In genomic region chr9:36944843-36945242, GRCm38 (mm10) we compare ENCODE assay signal across 11 mouse cellular contexts.
A peak's percentile ranks its signal among the peaks of the same experiment; 100 is the strongest.
DNase-seq lines count a peak whose midpoint lies in the region; ATAC-seq and TF ChIP-seq lines count a peak whose summit lies in the region.
"Had no signal": no experiment of that assay in that cellular context is flagged by ENCODE, and none has a peak within 500 bp of the region (broad histone marks: within the 10 kb centered on the region; RNA-seq: fewer than 3 reads in every experiment).

No protein-coding gene starts in this region.

- no peaks in the 10 kb centered on the region for H3K79me2 ChIP-seq in heart, adult 2 months (replicated peaks; ENCODE audit: control insufficient read depth, insufficient read depth, low read length)

- ATAC-seq in kidney, embryonic 14.5 days (ENCODE audit: low FRiP score, low TSS enrichment) = no peak
- ATAC-seq: intestine, embryonic 15.5 days had no signal

- peaks cover 9% of the 10 kb centered on the region; the same call in 1 of the 2 replicates for H3K4me1 ChIP-seq in heart, embryonic 10.5 days
- H3K4me1 ChIP-seq in heart, adult 2 months (ENCODE audit: control insufficient read depth, insufficient read depth, low read length) = peaks cover 8% of the 10 kb centered on the region
- peaks cover 14% of the 10 kb centered on the region; the same call in 1 of the 2 replicates for H3K4me1 ChIP-seq in kidney, embryonic 14.5 days (ENCODE audit: control insufficient read depth, insufficient read depth, low read length)
- H3K4me1 ChIP-seq: intestine, embryonic 15.5 days had no signal

- WGBS in heart, embryonic 10.5 days = 50% methylated on average over 7 of the region's 7 CpGs
- 52% methylated on average over 7 of the region's 7 CpGs for WGBS in heart, adult 2 months
- WGBS in kidney, embryonic 14.5 days = 69% methylated on average over 7 of the region's 7 CpGs

- no peak overlapping the region for H3K4me2 ChIP-seq in kidney, embryonic 14.5 days (replicated peaks; ENCODE audit: low read depth, low read length)
- H3K4me2 ChIP-seq: intestine, embryonic 15.5 days; limb, embryonic 15.5 days had no signal

- TF ChIP-seq POLR2A in heart, adult 2 months (IDR thresholded peaks at IDR 0.05; ENCODE audit: insufficient read depth, low read depth, low read length) = no peak

- no peaks in the 10 kb centered on the region for H3K9me3 ChIP-seq in heart, embryonic 10.5 days
- no peaks in the 10 kb centered on the region for H3K9me3 ChIP-seq in kidney, embryonic 14.5 days (ENCODE audit: control insufficient read depth, low read length)
- H3K9me3 ChIP-seq: intestine, embryonic 15.5 days; limb, embryonic 15.5 days had no signal

- intact Hi-C loops in heart, adult 2 months (cut with DNase I) = no loop called here
- intact Hi-C loops in left cerebral cortex, postnatal 10 days (cut with DNase I) = no loop called here

- no peak overlapping the region for H3K9ac ChIP-seq in heart, adult 2 months (ENCODE audit: low read depth, low read length)
- no peak overlapping the region for H3K9ac ChIP-seq in kidney, embryonic 14.5 days (ENCODE audit: low read depth, low read length)
- H3K9ac ChIP-seq: intestine, embryonic 15.5 days; limb, embryonic 15.5 days had no signal

- TF ChIP-seq CTCF in heart, adult 2 months (IDR thresholded peaks at IDR 0.05) = no peak

- no peak for TF ChIP-seq EP300 in heart, adult 2 months (IDR thresholded peaks at IDR 0.05; ENCODE audit: insufficient read depth, low read depth, low read length)

- DNase-seq in heart, embryonic 10.5 days (ENCODE audit: low spot score) = no peak
- no peak for DNase-seq in heart, adult 2 months
- peak; percentile 41 for DNase-seq in cerebellum, adult 11 months
- peak; percentile 69 to 73 for DNase-seq in cerebellum, postnatal 25 days
- DNase-seq in left cerebral cortex, postnatal 10 days (ENCODE audit: extremely low spot score in 1 of 2, low spot score in 2 of 2) = peak; percentile 54 to 83
- DNase-seq in kidney, postnatal 4 days = no peak
- DNase-seq in adrenal gland, postnatal 36 days = no peak
- DNase-seq: thymus, postnatal 14 days had no signal

- no peaks in the 10 kb centered on the region for H3K36me3 ChIP-seq in heart, embryonic 10.5 days
- H3K36me3 ChIP-seq in heart, adult 2 months (ENCODE audit: control insufficient read depth, insufficient read depth, low read length) = no peaks in the 10 kb centered on the region
- H3K36me3 ChIP-seq in kidney, embryonic 14.5 days (ENCODE audit: control insufficient read depth, insufficient read depth, low read length) = no peaks in the 10 kb centered on the region
- H3K36me3 ChIP-seq: intestine, embryonic 15.5 days; limb, embryonic 15.5 days had no signal

- H3K27me3 ChIP-seq in heart, embryonic 10.5 days (ENCODE audit: insufficient read depth, poor library complexity, severe bottlenecking) = peaks cover 4% of the 10 kb centered on the region; the same call in 1 of the 2 replicates
- no peaks in the 10 kb centered on the region for H3K27me3 ChIP-seq in heart, adult 2 months (ENCODE audit: control insufficient read depth, insufficient read depth, low read length)
- no peaks in the 10 kb centered on the region for H3K27me3 ChIP-seq in kidney, embryonic 14.5 days (ENCODE audit: control insufficient read depth, insufficient read depth, low read length)
- H3K27me3 ChIP-seq: intestine, embryonic 15.5 days had no signal

- peak overlapping the region; percentile 48; the same call in 1 of the 2 replicates for H3K27ac ChIP-seq in heart, embryonic 10.5 days
- no peak overlapping the region; the same call in 1 of the 2 replicates for H3K27ac ChIP-seq in heart, adult 2 months
- H3K27ac ChIP-seq in kidney, embryonic 14.5 days (ENCODE audit: low read depth, low read length) = no peak overlapping the region
- H3K27ac ChIP-seq: intestine, embryonic 15.5 days; limb, embryonic 15.5 days had no signal

- peak overlapping the region; percentile 10; the same call in 1 of the 2 replicates for H3K4me3 ChIP-seq in heart, embryonic 10.5 days
- no peak overlapping the region for H3K4me3 ChIP-seq in heart, adult 2 months
- no peak overlapping the region for H3K4me3 ChIP-seq in kidney, embryonic 14.5 days (ENCODE audit: low read length)
- H3K4me3 ChIP-seq: intestine, embryonic 15.5 days; limb, embryonic 15.5 days had no signal

Comparison
In these comparisons a context has a peak if more than half of its experiments do, and no peak if none do; other contexts are left out.
1. DNase-seq: peak in cerebellum, adult 11 months (single experiment), cerebellum, postnatal 25 days (2 of 2) and left cerebral cortex, postnatal 10 days (2 of 2); none in heart, embryonic 10.5 days (single experiment), heart, adult 2 months (0 of 2), kidney, postnatal 4 days (0 of 2) and adrenal gland, postnatal 36 days (0 of 2).